Mouse (Mus musculus): ENCODE measurements at regions not wholly inside any gene's neighbourhood (a gene's known extent, or its start where the extent isn't known, plus 50 kb on each side); places are given as distances from the start of the nearest gene placed in this dataset.

GRCm38 (mm10) chr10:117556851-117557542, 72.3 kb upstream of the Cpm start:
- DNase-seq (ENCODE audit: low spot score) (no peak), ATAC-seq (no peak)
- no peaks in the 10 kb centered on the region for H3K9me3 ChIP-seq (replicated peaks; ENCODE audit: control insufficient read depth, low read length)
- no peak overlapping the region for H3K4me3 ChIP-seq (ENCODE audit: low read depth, low read length)
- no peak overlapping the region for H3K4me2 ChIP-seq (ENCODE audit: low read length)
- no peak overlapping the region for H3K27ac ChIP-seq (ENCODE audit: low read depth, low read length)
- H3K4me1 ChIP-seq (ENCODE audit: control insufficient read depth, insufficient read depth, low read length): no peaks in the 10 kb centered on the region
- H3K36me3 ChIP-seq (ENCODE audit: control insufficient read depth, insufficient read depth, low read length): no peaks in the 10 kb centered on the region
- 85% methylated on average over 14 of the region's 14 CpGs for WGBS
- no peaks in the 10 kb centered on the region for H3K27me3 ChIP-seq (replicated peaks; ENCODE audit: control insufficient read depth, insufficient read depth, low read length)
- H3K9ac ChIP-seq (ENCODE audit: low read length): no peak overlapping the region

- Histone ChIP-seq H3K36me3 (ENCODE audit: control insufficient read depth, insufficient read depth, low read length) (no peaks in the 10 kb centered on the region), H3K27me3 (replicated peaks; ENCODE audit: control insufficient read depth, insufficient read depth, low read length) (no peaks in the 10 kb centered on the region), H3K27ac (ENCODE audit: low read depth, low read length) (no peak overlapping the region), H3K4me3 (ENCODE audit: low read depth, low read length) (no peak overlapping the region), H3K4me2 (ENCODE audit: low read length) (no peak overlapping the region), H3K4me1 (ENCODE audit: control insufficient read depth, insufficient read depth, low read length) (no peaks in the 10 kb centered on the region), H3K9ac (ENCODE audit: low read length) (no peak overlapping the region), H3K9me3 (replicated peaks; ENCODE audit: control insufficient read depth, low read length) (no peaks in the 10 kb centered on the region)
- no peak for DNase-seq (ENCODE audit: low spot score)
- 45% methylated on average over 15 of the region's 15 CpGs for WGBS
- no peak for ATAC-seq
These were observed 73.1 kb upstream of the Cpm start for GRCm38 (mm10) chr10:117556027-117556789.

GRCm38 (mm10) chr10:117555542-117555941, 73.8 kb upstream of the Cpm start:
- no peaks in the 10 kb centered on the region for H3K36me3 ChIP-seq (ENCODE audit: control insufficient read depth, insufficient read depth, low read length)
- WGBS: 87% methylated on average over 10 of the region's 10 CpGs
- no peak overlapping the region for H3K4me2 ChIP-seq (ENCODE audit: low read length)
- ATAC-seq: no peak
- H3K4me1 ChIP-seq (ENCODE audit: control insufficient read depth, insufficient read depth, low read length): no peaks in the 10 kb centered on the region
- DNase-seq (ENCODE audit: low spot score): no peak
- no peaks in the 10 kb centered on the region for H3K9me3 ChIP-seq (replicated peaks; ENCODE audit: control insufficient read depth, low read length)
- no peak overlapping the region for H3K9ac ChIP-seq (ENCODE audit: low read length)
- H3K4me3 ChIP-seq (ENCODE audit: low read depth, low read length): no peak overlapping the region
- no peak overlapping the region for H3K27ac ChIP-seq (ENCODE audit: low read depth, low read length)
- H3K27me3 ChIP-seq (replicated peaks; ENCODE audit: control insufficient read depth, insufficient read depth, low read length): no peaks in the 10 kb centered on the region

GRCm38 (mm10) chr10:117555044-117555443, 74.3 kb upstream of the Cpm start:
- Histone ChIP-seq H3K4me1 (ENCODE audit: control insufficient read depth, insufficient read depth, low read length) (no peaks in the 10 kb centered on the region), H3K27me3 (replicated peaks; ENCODE audit: control insufficient read depth, insufficient read depth, low read length) (no peaks in the 10 kb centered on the region), H3K27ac (ENCODE audit: low read depth, low read length) (no peak overlapping the region), H3K4me3 (ENCODE audit: low read depth, low read length) (no peak overlapping the region), H3K36me3 (ENCODE audit: control insufficient read depth, insufficient read depth, low read length) (no peaks in the 10 kb centered on the region), H3K9me3 (replicated peaks; ENCODE audit: control insufficient read depth, low read length) (no peaks in the 10 kb centered on the region), H3K4me2 (ENCODE audit: low read length) (no peak overlapping the region), H3K9ac (ENCODE audit: low read length) (no peak overlapping the region)
- WGBS: 89% methylated on average over 8 of the region's 8 CpGs
- DNase-seq (ENCODE audit: low spot score): no peak
- ATAC-seq: no peak

- ATAC-seq (no peak), DNase-seq (ENCODE audit: low spot score) (no peak)
- H3K4me1 ChIP-seq (ENCODE audit: control insufficient read depth, insufficient read depth, low read length): no peaks in the 10 kb centered on the region
- no peaks in the 10 kb centered on the region for H3K27me3 ChIP-seq (replicated peaks; ENCODE audit: control insufficient read depth, insufficient read depth, low read length)
- H3K9me3 ChIP-seq (replicated peaks; ENCODE audit: control insufficient read depth, low read length): no peaks in the 10 kb centered on the region
- WGBS: 69% methylated on average over 6 of the region's 6 CpGs
- H3K9ac ChIP-seq (ENCODE audit: low read length): no peak overlapping the region
- H3K36me3 ChIP-seq (ENCODE audit: control insufficient read depth, insufficient read depth, low read length): no peaks in the 10 kb centered on the region
- no peak overlapping the region for H3K4me2 ChIP-seq (ENCODE audit: low read length)
- no peak overlapping the region for H3K27ac ChIP-seq (ENCODE audit: low read depth, low read length)
- no peak overlapping the region for H3K4me3 ChIP-seq (ENCODE audit: low read depth, low read length)
These were observed 74.8 kb upstream of the Cpm start for GRCm38 (mm10) chr10:117554533-117554932.

GRCm38 (mm10) chr10:117553211-117554186, 75.8 kb upstream of the Cpm start:
- ATAC-seq: no peak
- no peak for DNase-seq (ENCODE audit: low spot score)
- 90% methylated on average over 15 of the region's 15 CpGs for WGBS

GRCm38 (mm10) chr10:117552049-117552652, 77.1 kb upstream of the Cpm start:
- H3K4me2 ChIP-seq (ENCODE audit: low read length): no peak overlapping the region
- DNase-seq (ENCODE audit: low spot score) (no peak), ATAC-seq (no peak)
- no peak overlapping the region for H3K27ac ChIP-seq (ENCODE audit: low read depth, low read length)
- H3K27me3 ChIP-seq (replicated peaks; ENCODE audit: control insufficient read depth, insufficient read depth, low read length): no peaks in the 10 kb centered on the region
- H3K36me3 ChIP-seq (ENCODE audit: control insufficient read depth, insufficient read depth, low read length): no peaks in the 10 kb centered on the region
- 93% methylated on average over 9 of the region's 9 CpGs for WGBS
- H3K4me1 ChIP-seq (ENCODE audit: control insufficient read depth, insufficient read depth, low read length): no peaks in the 10 kb centered on the region
- no peak overlapping the region for H3K9ac ChIP-seq (ENCODE audit: low read length)
- H3K4me3 ChIP-seq (ENCODE audit: low read depth, low read length): no peak overlapping the region
- no peaks in the 10 kb centered on the region for H3K9me3 ChIP-seq (replicated peaks; ENCODE audit: control insufficient read depth, low read length)

More at GRCm38 (mm10) chr10:117553211-117554186, 75.8 kb upstream of the Cpm start:
- Histone ChIP-seq H3K4me1 (ENCODE audit: control insufficient read depth, insufficient read depth, low read length) (no peaks in the 10 kb centered on the region), H3K9ac (ENCODE audit: low read length) (no peak overlapping the region), H3K27me3 (replicated peaks; ENCODE audit: control insufficient read depth, insufficient read depth, low read length) (no peaks in the 10 kb centered on the region), H3K27ac (ENCODE audit: low read depth, low read length) (no peak overlapping the region), H3K9me3 (replicated peaks; ENCODE audit: control insufficient read depth, low read length) (no peaks in the 10 kb centered on the region), H3K4me2 (ENCODE audit: low read length) (no peak overlapping the region), H3K36me3 (ENCODE audit: control insufficient read depth, insufficient read depth, low read length) (no peaks in the 10 kb centered on the region), H3K4me3 (ENCODE audit: low read depth, low read length) (no peak overlapping the region)

GRCm38 (mm10) chr10:117551234-117552048, 77.9 kb upstream of the Cpm start:
- no peak for ATAC-seq
- no peak overlapping the region for H3K9ac ChIP-seq (ENCODE audit: low read length)
- no peak overlapping the region for H3K4me2 ChIP-seq (ENCODE audit: low read length)
- H3K36me3 ChIP-seq (ENCODE audit: control insufficient read depth, insufficient read depth, low read length): no peaks in the 10 kb centered on the region
- no peaks in the 10 kb centered on the region for H3K9me3 ChIP-seq (replicated peaks; ENCODE audit: control insufficient read depth, low read length)
- H3K4me3 ChIP-seq (ENCODE audit: low read depth, low read length): no peak overlapping the region
- DNase-seq (ENCODE audit: low spot score): no peak
- no peaks in the 10 kb centered on the region for H3K27me3 ChIP-seq (replicated peaks; ENCODE audit: control insufficient read depth, insufficient read depth, low read length)
- 91% methylated on average over 13 of the region's 13 CpGs for WGBS
- no peak overlapping the region for H3K27ac ChIP-seq (ENCODE audit: low read depth, low read length)
- H3K4me1 ChIP-seq (ENCODE audit: control insufficient read depth, insufficient read depth, low read length): no peaks in the 10 kb centered on the region

Data from forebrain, embryonic 14.5 days (tissue).